In genomic region chr15:88035486-88035885, GRCm38 (mm10) we compare ENCODE assay signal across 20 mouse cellular contexts.
"Had no signal": no experiment of that assay in that cellular context is flagged by ENCODE, and none has a peak within 500 bp of the region (broad histone marks: within the 10 kb centered on the region; RNA-seq: fewer than 3 reads in every experiment).

No protein-coding gene starts in this region.

- H3K9ac ChIP-seq: forebrain, postnatal 0 days; heart, embryonic 13.5 days; heart, embryonic 15.5 days; kidney, embryonic 15.5 days; limb, embryonic 13.5 days; limb, embryonic 15.5 days; liver, embryonic 12.5 days; liver, embryonic 14.5 days had no signal

- H3K27ac ChIP-seq: heart, embryonic 13.5 days; heart, embryonic 15.5 days; kidney, embryonic 15.5 days; kidney, postnatal 0 days; limb, embryonic 13.5 days; limb, embryonic 15.5 days; liver, embryonic 12.5 days; liver, embryonic 14.5 days had no signal

- ATAC-seq: liver, embryonic 12.5 days had no signal

- H3K4me1 ChIP-seq: heart, embryonic 13.5 days; heart, embryonic 15.5 days; limb, embryonic 13.5 days; limb, embryonic 15.5 days; liver, embryonic 12.5 days had no signal

- H3K9me3 ChIP-seq: heart, embryonic 13.5 days; heart, embryonic 15.5 days; kidney, embryonic 15.5 days; limb, embryonic 13.5 days; limb, embryonic 15.5 days; liver, embryonic 12.5 days had no signal

- DNase-seq: forebrain, postnatal 0 days; gastrocnemius, postnatal 14 days; gastrocnemius, postnatal 36 days; kidney, adult 11 months; kidney, adult 2 months; kidney, adult 9 months; kidney, postnatal 14 days; kidney, postnatal 36 days; layer of hippocampus, adult 9-11 months; layer of hippocampus, postnatal 36 days; left cerebral cortex, postnatal 4 days had no signal

- H3K4me3 ChIP-seq: heart, embryonic 13.5 days; heart, embryonic 15.5 days; kidney, embryonic 15.5 days; limb, embryonic 13.5 days; limb, embryonic 15.5 days; liver, embryonic 12.5 days had no signal

- H3K4me2 ChIP-seq: heart, embryonic 11.5 days; heart, embryonic 13.5 days; heart, embryonic 15.5 days; kidney, embryonic 15.5 days; limb, embryonic 13.5 days; limb, embryonic 15.5 days; liver, embryonic 12.5 days had no signal

- H3K27me3 ChIP-seq: kidney, embryonic 15.5 days; limb, embryonic 13.5 days; limb, embryonic 15.5 days; liver, embryonic 12.5 days had no signal

- H3K36me3 ChIP-seq: heart, embryonic 13.5 days; heart, embryonic 15.5 days; kidney, embryonic 15.5 days; limb, embryonic 13.5 days; limb, embryonic 15.5 days; liver, embryonic 12.5 days had no signal
